Comparison of ENCODE assay signal across 8 mouse cellular contexts in the genomic region with DNA sequence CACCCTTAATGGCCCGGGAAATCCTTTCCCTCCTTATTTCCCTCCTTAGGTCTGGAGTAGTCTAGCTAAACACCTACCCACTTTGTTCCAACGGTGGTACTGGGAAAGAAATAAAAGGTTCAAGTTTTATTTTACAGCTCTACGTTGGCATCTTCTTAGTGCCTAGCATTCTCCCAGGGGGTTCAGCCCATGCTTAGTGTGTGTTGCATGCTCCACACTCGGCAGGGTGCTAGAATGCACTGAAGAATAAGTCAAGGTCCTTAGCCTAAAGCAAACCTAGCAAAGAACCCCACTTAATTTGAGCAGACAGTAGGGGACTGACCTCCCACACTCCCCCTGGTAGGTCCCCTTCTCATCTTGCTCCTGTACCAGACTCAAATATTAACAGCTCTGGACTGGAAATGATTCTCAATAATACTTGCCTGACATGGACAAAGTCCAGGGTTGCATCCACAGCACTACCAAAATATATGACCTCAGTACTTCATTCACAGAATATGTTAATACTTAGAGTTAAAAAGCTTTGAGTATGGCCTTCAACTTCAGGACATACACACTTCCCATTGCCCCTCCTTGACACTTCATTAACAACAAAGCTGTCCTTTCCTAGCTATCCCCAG. TPM values are rescaled to one million over a fixed set of nuclear protein-coding genes. Genes with fewer than 3 reads are reported as not detected.
A peak's percentile ranks its signal among the peaks of the same experiment; 100 is the strongest.
DNase-seq lines count a peak whose midpoint lies in the region; ATAC-seq and TF ChIP-seq lines count a peak whose summit lies in the region.

No protein-coding gene starts in this region.

- TF ChIP-seq CTCF in E14TG2a.4 (conservative IDR thresholded peaks at IDR 0.05; ENCODE audit: low read length): no peak
- TF ChIP-seq CTCF in embryonic fibroblast, embryonic 13.5 days (IDR thresholded peaks at IDR 0.05; ENCODE audit: borderline replicate concordance, insufficient read depth, low read length): no peak

- TF ChIP-seq POLR2A in embryonic fibroblast, embryonic 13.5 days (IDR thresholded peaks at IDR 0.05; ENCODE audit: low read depth, low read length): no peak

- no peaks in the 10 kb centered on the region for H3K9me3 ChIP-seq in E14TG2a.4 (ENCODE audit: low read length)
- H3K9me3 ChIP-seq in midbrain, embryonic 16.5 days (replicated peaks; ENCODE audit: control insufficient read depth, low read length, poor library complexity, severe bottlenecking): no peaks in the 10 kb centered on the region

- H3K36me3 ChIP-seq in E14TG2a.4 (ENCODE audit: insufficient read depth, low read length): peaks cover 5% of the 10 kb centered on the region; the same call in 1 of the 2 replicates
- H3K36me3 ChIP-seq in midbrain, embryonic 16.5 days (ENCODE audit: control insufficient read depth, insufficient read depth, low read length): no peaks in the 10 kb centered on the region

- H3K27me3 ChIP-seq in E14TG2a.4 (ENCODE audit: insufficient read depth, low read length): peaks cover 13% of the 10 kb centered on the region; the same call in 1 of the 2 replicates
- no peaks in the 10 kb centered on the region for H3K27me3 ChIP-seq in midbrain, embryonic 16.5 days (ENCODE audit: control insufficient read depth, insufficient read depth, low read depth, low read length)

- 7% methylated on average over 4 of the region's 4 CpGs for WGBS in midbrain, embryonic 16.5 days

- ATAC-seq in midbrain, embryonic 16.5 days: peak; percentile 11; the same call in 1 of the 2 replicates

- H3K9ac ChIP-seq in midbrain, embryonic 16.5 days (ENCODE audit: low read depth, low read length): peak overlapping the region; percentile 89

- H3K27ac ChIP-seq in embryonic fibroblast, embryonic 13.5 days (ENCODE audit: insufficient read depth, low read length): no peak overlapping the region
- H3K27ac ChIP-seq in midbrain, embryonic 16.5 days (ENCODE audit: low read length): peak overlapping the region; percentile 99

- peak; percentile 9 for DNase-seq in embryo, embryonic 10 days (ENCODE audit: low spot score)
- DNase-seq in embryo, embryonic 9.5 days (ENCODE audit: extremely low spot score): no peak
- peak; percentile 18 to 34 for DNase-seq in kidney, adult 8-10 months
- DNase-seq in T-cell, adult 2 months (ENCODE audit: low spot score): no peak
- DNase-seq in urinary bladder, postnatal 25 days (ENCODE audit: low spot score): no peak

- H3K4me3 ChIP-seq in E14TG2a.4 (replicated peaks; ENCODE audit: low read length): peak overlapping the region; percentile 94
- H3K4me3 ChIP-seq in embryonic fibroblast, embryonic 13.5 days (ENCODE audit: insufficient read depth, low read length): peak overlapping the region; percentile 85
- H3K4me3 ChIP-seq in midbrain, embryonic 16.5 days (ENCODE audit: low read depth, low read length): peak overlapping the region; percentile 98

- H3K4me2 ChIP-seq in midbrain, embryonic 16.5 days (ENCODE audit: low read length): peak overlapping the region; percentile 65

- peaks cover 25% of the 10 kb centered on the region for H3K4me1 ChIP-seq in E14TG2a.4 (replicated peaks; ENCODE audit: low read depth, low read length)
- no peaks in the 10 kb centered on the region for H3K4me1 ChIP-seq in embryonic fibroblast, embryonic 13.5 days (ENCODE audit: control insufficient read depth, insufficient read depth, low read length)
- peaks cover 26% of the 10 kb centered on the region for H3K4me1 ChIP-seq in midbrain, embryonic 16.5 days (ENCODE audit: control insufficient read depth, insufficient read depth, low read length)

RNA-seq across cellular contexts. Expression of a gene that starts 0.6 kb away (rescaled TPM):
- 23.0 and 36.1 TPM in 2 replicates for polyA plus RNA-seq in embryonic fibroblast, embryonic 13.5 days (2011; ENCODE audit: insufficient read length, low read depth, missing spikeins)
- polyA plus RNA-seq in midbrain, embryonic 16.5 days (2015; fragmentation: Nextera tagmentation; extraction: Ambion mirVana): 108 and 119 TPM in 2 replicates

Comparison
In these comparisons a context has a peak if more than half of its experiments do, and no peak if none do; other contexts are left out.
1. DNase-seq: peak in embryo, embryonic 10 days (single experiment) and kidney, adult 8-10 months (2 of 2); none in embryo, embryonic 9.5 days (single experiment), T-cell, adult 2 months (single experiment) and urinary bladder, postnatal 25 days (single experiment).
2. Peak in every context shown above with its lines, with median percentiles within 50 percentile points of each other: H3K4me3 ChIP-seq.